Mouse (Mus musculus) MEL (cell line): ENCODE measurements around the gene Palm. TPM values are rescaled to one million over a fixed set of nuclear protein-coding genes. Genes with fewer than 3 reads are reported as not detected.

Source experiments
- DNase-seq: peaks from one replicate; pipeline ENCODE4 v3.0.0; 2011; ENCODE audit warnings: low read depth, low spot score
- H3K27ac ChIP-seq: 2 replicates; pipeline ENCODE4 v1.5.1; 2012; ENCODE audit warnings: low read depth, mild to moderate bottlenecking, control low read depth, low read length, moderate library complexity; ENCODE audit not compliant: control insufficient read depth
- H3K27me3 ChIP-seq, 2 experiments: fragments of 150-350 bp in 1 of 2; sonication (generic) in 1 of 2; 2 replicates each; pipeline ENCODE4 v1.6.1; 2012; ENCODE audit warnings: low read length in 2 of 2, mild to moderate bottlenecking in 2 of 2, improper control_type of control experiment in 1 of 2, moderate library complexity in 1 of 2; ENCODE audit not compliant: insufficient read depth in 2 of 2, control insufficient read depth in 1 of 2
- H3K36me3 ChIP-seq, 2 experiments: 2 replicates each; pipeline ENCODE4 v1.6.1; 2012 to 2014; ENCODE audit warnings: low read length in 2 of 2, improper control_type of control experiment in 1 of 2, inconsistent platforms in 1 of 2, mild to moderate bottlenecking in 1 of 2; ENCODE audit not compliant: insufficient read depth in 2 of 2, control insufficient read depth in 1 of 2
- H3K4me1 ChIP-seq, 2 experiments: fragments of 150-350 bp in 1 of 2; sonication (generic) in 1 of 2; 2 replicates each; pipeline ENCODE4 v1.6.1; 2012; ENCODE audit warnings: low read length in 2 of 2, improper control_type of control experiment in 1 of 2, mild to moderate bottlenecking in 1 of 2; ENCODE audit not compliant: insufficient read depth in 2 of 2, control insufficient read depth in 1 of 2
- H3K4me3 ChIP-seq, 2 experiments: fragments of 150-350 bp in 1 of 2; sonication (generic) in 1 of 2; 2 replicates each; pipeline ENCODE4 v1.5.1; 2012; ENCODE audit warnings: low read depth in 2 of 2, low read length in 2 of 2, mild to moderate bottlenecking in 2 of 2, moderate library complexity in 2 of 2, control low read depth in 1 of 2, improper control_type of control experiment in 1 of 2; ENCODE audit not compliant: control insufficient read depth in 1 of 2, insufficient read depth in 1 of 2
- H3K79me2 ChIP-seq: 2 replicates; pipeline ENCODE4 v1.6.1; 2012; ENCODE audit warnings: mild to moderate bottlenecking, low read length, moderate library complexity; ENCODE audit not compliant: control insufficient read depth, poor library complexity, insufficient read depth
- H3K9ac ChIP-seq: 2 replicates; pipeline ENCODE4 v1.6.1; 2012; ENCODE audit warnings: low read depth, mild to moderate bottlenecking, control low read depth, low read length, moderate library complexity; ENCODE audit not compliant: control insufficient read depth, poor library complexity, severe bottlenecking
- H3K9me3 ChIP-seq: fragments of 150-350 bp; sonication (generic); replicated peaks from 2 replicates; pipeline ENCODE4 v1.6.1; 2012; ENCODE audit warnings: mild to moderate bottlenecking, low read length, improper control_type of control experiment, moderate library complexity; ENCODE audit not compliant: insufficient read depth
- CHD1 ChIP-seq: IDR thresholded peaks from 2 replicates; pipeline ENCODE4 v1.6.1; 2012; ENCODE audit warnings: low read depth, mild to moderate bottlenecking, inconsistent platforms, low read length, improper control_type of control experiment
- CHD2 ChIP-seq: IDR thresholded peaks from 2 replicates; pipeline ENCODE4 v1.6.1; 2011; ENCODE audit warnings: low read length, improper control_type of control experiment
- CTCF ChIP-seq, 3 experiments: IDR thresholded peaks in 2 of 3; conservative IDR thresholded peaks in 1 of 3; 2 replicates each; pipeline ENCODE4 v1.5.1; 2011 to 2012; ENCODE audit warnings: low read length in 3 of 3, low read depth in 2 of 3, mild to moderate bottlenecking in 2 of 3, improper control_type of control experiment in 1 of 3, inconsistent platforms in 1 of 3, mixed read lengths in 1 of 3, moderate library complexity in 1 of 3; ENCODE audit not compliant: control insufficient read depth in 1 of 3, insufficient read depth in 1 of 3, poor library complexity in 1 of 3, severe bottlenecking in 1 of 3
- E2F4 ChIP-seq: IDR thresholded peaks from 2 replicates; pipeline ENCODE4 v1.6.1; 2011; ENCODE audit warnings: low read depth, low read length, improper control_type of control experiment, borderline replicate concordance
- ELF1 ChIP-seq: IDR thresholded peaks from 2 replicates; pipeline ENCODE4 v1.6.1; 2014; ENCODE audit warnings: low read depth, mild to moderate bottlenecking, inconsistent platforms, low read length, improper control_type of control experiment, moderate library complexity
- EP300 ChIP-seq, 2 experiments: IDR thresholded peaks; 2 replicates each; pipeline ENCODE4 v1.6.1; 2011; ENCODE audit warnings: improper control_type of control experiment in 2 of 2, low read length in 2 of 2, low read depth in 1 of 2, mild to moderate bottlenecking in 1 of 2
- GABPA ChIP-seq: IDR thresholded peaks from 2 replicates; pipeline ENCODE4 v1.6.1; 2012; ENCODE audit warnings: low read depth, mild to moderate bottlenecking, inconsistent platforms, low read length, improper control_type of control experiment, moderate library complexity
- HCFC1 ChIP-seq: IDR thresholded peaks from 2 replicates; pipeline ENCODE4 v1.6.1; 2012; ENCODE audit warnings: low read depth, mild to moderate bottlenecking, inconsistent platforms, low read length, improper control_type of control experiment, moderate library complexity
- JUND ChIP-seq: IDR thresholded peaks from 2 replicates; pipeline ENCODE4 v1.6.1; 2011; ENCODE audit warnings: low read depth, mild to moderate bottlenecking, improper control_type of control experiment, low read length
- KAT2A ChIP-seq: conservative IDR thresholded peaks from 2 replicates; pipeline ENCODE4 v1.6.1; 2012; ENCODE audit warnings: low read depth, low read length, improper control_type of control experiment, inconsistent platforms
- MAX ChIP-seq: IDR thresholded peaks from 2 replicates; pipeline ENCODE4 v1.6.1; 2011; ENCODE audit warnings: low read length, improper control_type of control experiment
- MAZ ChIP-seq: IDR thresholded peaks from 2 replicates; pipeline ENCODE4 v1.6.1; 2012; ENCODE audit warnings: low read depth, mild to moderate bottlenecking, inconsistent platforms, low read length, improper control_type of control experiment
- MEF2A ChIP-seq: IDR thresholded peaks from 2 replicates; pipeline ENCODE4 v1.6.1; 2014; ENCODE audit warnings: low read depth, mild to moderate bottlenecking, inconsistent platforms, low read length, improper control_type of control experiment; ENCODE audit not compliant: poor library complexity, insufficient replicate concordance, severe bottlenecking; ENCODE audit errors: extremely low read depth
- MXI1 ChIP-seq: IDR thresholded peaks from 2 replicates; pipeline ENCODE4 v1.6.1; 2011; ENCODE audit warnings: mild to moderate bottlenecking, low read depth, low read length, improper control_type of control experiment
- NELFE ChIP-seq: IDR thresholded peaks from 2 replicates; pipeline ENCODE4 v1.6.1; 2011; ENCODE audit warnings: low read depth, low read length, improper control_type of control experiment
- NRF1 ChIP-seq: IDR thresholded peaks from 2 replicates; pipeline ENCODE4 v1.6.1; 2014; ENCODE audit warnings: low read depth, mild to moderate bottlenecking, inconsistent platforms, low read length, improper control_type of control experiment, moderate library complexity; ENCODE audit not compliant: poor library complexity, insufficient read depth, severe bottlenecking
- POLR2A ChIP-seq, 2 experiments: IDR thresholded peaks; 2 replicates each; pipeline ENCODE4 v1.6.1; 2011 to 2012; ENCODE audit warnings: low read length in 2 of 2, mild to moderate bottlenecking in 2 of 2, control low read depth in 1 of 2, improper control_type of control experiment in 1 of 2, low read depth in 1 of 2, moderate library complexity in 1 of 2; ENCODE audit not compliant: control insufficient read depth in 1 of 2, insufficient read depth in 1 of 2, poor library complexity in 1 of 2
- POLR2AphosphoS2 ChIP-seq: IDR thresholded peaks from 2 replicates; pipeline ENCODE4 v1.6.1; 2011; ENCODE audit warnings: low read length, improper control_type of control experiment
- POLR2AphosphoS5 ChIP-seq: IDR thresholded peaks from 2 replicates; pipeline ENCODE4 v1.6.1; 2012; ENCODE audit warnings: low read depth, borderline replicate concordance, mild to moderate bottlenecking, inconsistent platforms, low read length, moderate library complexity, mixed read lengths
- SIN3A ChIP-seq: IDR thresholded peaks from 2 replicates; pipeline ENCODE4 v1.6.1; 2012; ENCODE audit warnings: low read length, improper control_type of control experiment, inconsistent platforms
- SMC3 ChIP-seq: IDR thresholded peaks from 2 replicates; pipeline ENCODE4 v1.6.1; 2011; ENCODE audit warnings: low read depth, low read length, improper control_type of control experiment
- TBP ChIP-seq: IDR thresholded peaks from 2 replicates; pipeline ENCODE4 v1.8.0; 2011; ENCODE audit warnings: low read depth, low read length, improper control_type of control experiment
- TCF12 ChIP-seq: IDR thresholded peaks from 2 replicates; pipeline ENCODE4 v1.6.1; 2014; ENCODE audit warnings: low read depth, mild to moderate bottlenecking, inconsistent platforms, low read length, improper control_type of control experiment, moderate library complexity
- USF1 ChIP-seq: IDR thresholded peaks from 2 replicates; pipeline ENCODE4 v1.6.1; 2014; ENCODE audit warnings: low read depth, mild to moderate bottlenecking, inconsistent platforms, low read length, improper control_type of control experiment, moderate library complexity
- USF2 ChIP-seq, 2 experiments: IDR thresholded peaks; 2 replicates each; pipeline ENCODE4 v1.6.1; 2011 to 2012; ENCODE audit warnings: improper control_type of control experiment in 2 of 2, low read length in 2 of 2, borderline replicate concordance in 1 of 2, inconsistent platforms in 1 of 2, low read depth in 1 of 2, mild to moderate bottlenecking in 1 of 2; ENCODE audit not compliant: insufficient read depth in 1 of 2
- ZC3H11A ChIP-seq: IDR thresholded peaks from 2 replicates; pipeline ENCODE4 v1.6.1; 2012; ENCODE audit warnings: low read depth, mild to moderate bottlenecking, inconsistent platforms, low read length, improper control_type of control experiment
- ZKSCAN1 ChIP-seq: IDR thresholded peaks from 2 replicates; pipeline ENCODE4 v1.6.1; 2012; ENCODE audit warnings: low read depth, mild to moderate bottlenecking, inconsistent platforms, low read length, improper control_type of control experiment, moderate library complexity
- ZMIZ1 ChIP-seq: IDR thresholded peaks from 2 replicates; pipeline ENCODE4 v1.6.1; 2012; ENCODE audit warnings: low read depth, mild to moderate bottlenecking, inconsistent platforms, low read length, improper control_type of control experiment, moderate library complexity
- ZNF384 ChIP-seq: IDR thresholded peaks from 2 replicates; pipeline ENCODE4 v1.6.1; 2012; ENCODE audit warnings: low read depth, mild to moderate bottlenecking, inconsistent platforms, low read length, improper control_type of control experiment
- polyA plus RNA-seq, 2 experiments: library from polyadenylated mRNA; stranded (reverse) in 1 of 2; unstranded in 1 of 2; fragments of >175 nt in 1 of 2; fragments of >200 nt in 1 of 2; gene quantifications; 2 replicates each; pipeline versions ENCODE4 v1.2.1 to v1.2.4; 2012; ENCODE audit warnings: low replicate concordance in 2 of 2, low read depth in 1 of 2; ENCODE audit not compliant: insufficient read length in 2 of 2, insufficient read depth in 1 of 2, missing spikeins in 1 of 2
- total RNA-seq: library from RNA; depleted of rRNA; stranded (reverse); fragments of 300-350 nt; gene quantifications from 2 replicates; pipeline ENCODE4 v1.2.3, GENCODE M21; 2012

The Palm gene
- total and polyA plus RNA-seq, 3 experiments: 4.8 to 15.5 TPM; not detected in 1

DNA sequence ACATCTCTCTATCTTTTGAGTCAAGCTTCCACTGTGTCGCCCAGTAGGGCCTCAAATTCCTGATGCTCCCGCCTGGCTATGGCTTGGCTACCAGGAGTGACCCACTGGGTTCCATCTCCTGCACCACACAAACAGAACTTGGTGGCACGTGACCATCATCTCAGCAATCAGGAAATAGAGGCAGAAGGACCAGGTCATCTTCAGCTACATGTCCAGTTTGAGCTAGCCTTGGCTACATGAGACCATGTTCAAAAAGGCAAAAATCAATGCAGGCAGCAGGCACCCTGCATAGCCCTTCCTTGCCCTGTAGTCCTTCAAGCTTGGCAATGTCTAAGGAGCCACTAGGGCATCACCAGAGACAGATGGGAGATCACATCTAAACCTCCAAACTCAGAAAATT lies 46.7 kb downstream of the Palm start:
- no peak overlapping the region for H3K4me3 ChIP-seq
- H3K79me2 ChIP-seq: no peaks in the 10 kb centered on the region
- no peaks in the 10 kb centered on the region for H3K27me3 ChIP-seq
- DNase-seq: no peak
- H3K9ac ChIP-seq: no peak overlapping the region
- H3K27ac ChIP-seq: no peak overlapping the region
- H3K9me3 ChIP-seq: no peaks in the 10 kb centered on the region
- TF ChIP-seq GABPA (no peak), SMC3 (no peak), ELF1 (no peak)
- H3K4me1 ChIP-seq: peaks cover 0 to 3% of the 10 kb centered on the region in 2 experiments; a peak in 1 of 4 replicates
- H3K36me3 ChIP-seq: no peaks in the 10 kb centered on the region; a peak in 1 of 4 replicates

- DNase-seq: peak; percentile 84
- Histone ChIP-seq H3K27ac (no peak overlapping the region), H3K79me2 (no peaks in the 10 kb centered on the region), H3K4me3 (peak overlapping the region; percentile 49 to 80), H3K36me3 (no peaks in the 10 kb centered on the region; a peak in 1 of 4 replicates), H3K9ac (peak overlapping the region; percentile 67), H3K27me3 (no peaks in the 10 kb centered on the region), H3K9me3 (no peaks in the 10 kb centered on the region), H3K4me1 (peaks cover 0 to 3% of the 10 kb centered on the region in 2 experiments; a peak in 1 of 4 replicates)
- TF ChIP-seq CHD1 (no peak), MAZ (no peak; the same call in 1 of the 2 replicates), ZC3H11A (no peak), MEF2A (no peak), TCF12 (peak; percentile 62), KAT2A (no peak), CHD2 (no peak), MXI1 (peak; percentile 42; the same call in 1 of the 2 replicates), TBP (peak; percentile 81), ZNF384 (peak; percentile 97), EP300 (IDR thresholded peaks at IDR 0.05; ENCODE audit: low read depth in 1 of 2, low read length in 2 of 2) (no peak), HCFC1 (0 out of 2 replicates have a peak, but pooled peaks have one; percentile 3), SIN3A (no peak; the same call in 1 of the 2 replicates), CTCF (IDR thresholded peaks at IDR 0.05 in 2 of 3, conservative IDR thresholded peaks at IDR 0.05 in 1 of 3; ENCODE audit: control insufficient read depth in 1 of 3, insufficient read depth in 1 of 3, low read depth in 2 of 3, low read length in 3 of 3, poor library complexity in 1 of 3, severe bottlenecking in 1 of 3) (0 out of 6 replicates have a peak, but pooled peaks of 1 of the 3 experiments have one; percentile 4), ZMIZ1 (peak; percentile 86), POLR2AphosphoS2 (peak; percentile 53; the same call in 1 of the 2 replicates), SMC3 (no peak), E2F4 (no peak), MAX (no peak), POLR2AphosphoS5 (no peak), ZKSCAN1 (no peak), NRF1 (peak; percentile 40; the same call in 1 of the 2 replicates), POLR2A (IDR thresholded peaks at IDR 0.05; ENCODE audit: control insufficient read depth in 1 of 2, insufficient read depth in 1 of 2, low read depth in 1 of 2, low read length in 2 of 2, poor library complexity in 1 of 2) (peak; percentile 41 to 70; a peak in 2 of 4 replicates), USF1 (no peak), USF2 (IDR thresholded peaks at IDR 0.05; ENCODE audit: borderline replicate concordance in 1 of 2, insufficient read depth in 1 of 2, low read depth in 1 of 2, low read length in 2 of 2) (no peak), NELFE (peak; percentile 69), JUND (no peak)
These were observed 47.5 kb downstream of the Palm start for GRCm38 (mm10) chr10:79840644-79841551.
